Mouse (Mus musculus) spleen, postnatal 10 days (tissue): ENCODE measurements around the gene Kcnq5.
A peak's percentile ranks its signal among the peaks of the same experiment; 100 is the strongest.

Experiments used
- DNase-seq, 2 experiments: peaks; one replicate each; pipeline ENCODE4 v3.0.0; 2021 to 2022; ENCODE audit warnings: low spot score in 2 of 2

Gene Kcnq5

DNA sequence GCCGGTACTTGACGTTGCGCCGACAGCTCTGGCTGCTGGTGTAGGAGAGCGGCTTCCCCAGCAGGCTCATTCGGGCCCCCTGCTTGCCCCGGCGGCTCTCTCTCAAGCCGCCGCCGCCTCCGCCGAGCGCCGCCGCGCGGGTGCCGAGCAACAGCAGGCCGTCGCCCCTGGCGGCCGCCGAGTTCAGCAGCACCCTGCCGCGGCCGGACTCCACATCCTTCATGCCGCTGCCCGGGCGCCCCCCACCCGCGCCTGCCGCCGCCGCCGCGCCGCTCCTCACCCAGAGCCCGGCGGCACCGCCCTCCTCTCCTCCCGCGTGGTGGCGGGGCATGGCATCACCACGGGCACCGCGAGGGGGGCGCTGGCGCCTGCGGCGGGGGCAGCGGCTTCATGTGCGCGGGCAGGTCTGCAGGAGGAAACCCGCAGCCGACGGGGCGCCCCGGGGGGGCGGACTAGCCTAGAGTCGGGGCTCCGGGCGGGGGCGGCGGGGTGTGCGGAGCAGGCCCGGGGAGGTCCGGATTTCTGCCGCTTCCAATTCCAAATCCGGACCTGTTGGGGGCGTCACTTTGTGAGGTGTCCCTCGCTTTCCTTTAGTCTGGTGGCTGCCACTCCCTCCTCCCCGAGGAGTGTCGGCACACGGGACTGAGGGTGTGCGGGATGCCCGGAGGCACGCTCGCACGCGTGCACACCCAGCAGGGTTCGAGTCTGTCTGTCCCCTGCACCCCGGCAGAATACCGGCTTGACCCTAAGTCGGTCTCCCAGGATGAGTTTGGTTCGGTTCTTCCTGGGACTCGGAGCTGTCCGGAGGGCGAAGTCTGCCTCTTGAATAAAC, at the start of gene Kcnq5:
Gene Kcnq5, minus strand, starts transcription at position 692 of the 832 bp plus-strand sequence.
- peak; percentile 43 to 77 for DNase-seq

DNA sequence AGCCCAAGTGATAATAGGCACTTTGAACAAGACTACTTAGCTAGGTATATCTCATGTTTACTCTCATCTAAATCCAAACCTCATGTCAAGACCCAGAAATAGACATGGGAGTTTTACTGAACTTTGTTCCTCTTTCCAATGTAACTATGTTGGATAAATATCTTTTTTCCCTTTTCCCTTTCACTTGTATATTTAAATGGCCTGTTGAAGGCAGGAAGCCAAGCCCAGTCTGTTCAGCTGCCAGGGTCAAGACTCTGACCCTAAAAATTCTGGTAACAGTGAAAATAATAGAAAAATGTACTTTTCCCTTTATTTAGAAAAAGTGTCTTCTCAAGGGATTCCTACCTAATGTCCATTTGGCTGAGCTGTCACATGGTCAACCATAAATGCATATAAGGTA, 18.0 kb upstream of the Kcnq5 start:
- DNase-seq: no peak

- no peak for DNase-seq
Observed at GRCm38 (mm10) chr1:21979292-21979691, 17.6 kb upstream of the Kcnq5 start.

GRCm38 (mm10) chr1:21974040-21974439, 12.3 kb upstream of the Kcnq5 start:
- DNase-seq: no peak

GRCm38 (mm10) chr1:21967139-21967538, 5.4 kb upstream of the Kcnq5 start:
- DNase-seq: no peak

DNA sequence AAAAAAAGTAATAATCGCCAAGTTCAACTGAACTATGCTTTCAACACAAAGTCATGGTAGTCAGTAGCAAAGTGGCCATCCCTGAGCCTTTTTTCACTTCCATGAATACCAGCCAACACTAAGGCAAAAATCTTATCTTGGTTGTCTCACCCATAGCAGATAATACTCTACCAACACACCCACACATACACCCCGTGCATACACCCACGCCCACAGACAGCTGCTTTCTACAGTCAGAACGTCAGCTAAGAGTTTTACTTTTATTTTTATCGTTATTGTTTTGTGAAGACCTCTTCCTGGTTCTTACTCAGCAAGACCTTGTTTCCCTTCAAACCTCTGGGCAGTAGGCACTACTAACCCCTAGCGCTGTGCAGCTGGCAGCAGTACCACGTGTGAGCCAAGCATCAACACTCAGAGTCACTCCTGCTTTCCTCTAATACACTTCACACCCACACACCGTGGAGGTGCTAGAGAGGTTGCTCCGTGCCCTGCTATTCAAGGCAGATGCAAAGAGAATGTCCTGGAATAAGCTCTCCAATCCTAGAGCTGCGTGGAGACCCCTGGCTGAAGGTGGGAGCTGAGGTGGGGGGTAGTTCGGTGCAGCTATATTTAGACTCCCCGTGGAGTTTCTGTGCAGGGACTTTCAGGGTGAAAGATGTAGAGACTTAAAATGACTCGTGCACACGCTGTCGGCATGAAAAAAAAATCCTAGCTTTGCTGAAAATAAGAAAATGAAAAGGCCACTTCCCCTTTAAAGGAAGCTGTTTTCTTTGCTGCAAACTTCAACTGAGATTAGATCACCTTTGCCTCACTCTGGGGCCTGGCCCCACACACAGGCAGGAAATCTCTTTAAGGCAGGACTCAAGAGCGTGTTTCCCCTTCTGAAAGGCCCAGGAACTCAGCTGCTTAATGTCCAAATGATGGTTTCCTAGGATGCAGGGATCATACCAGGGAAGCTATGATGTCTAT, 1.4 kb upstream of the Kcnq5 start:
- peak; percentile 7 to 41 for DNase-seq

DNA sequence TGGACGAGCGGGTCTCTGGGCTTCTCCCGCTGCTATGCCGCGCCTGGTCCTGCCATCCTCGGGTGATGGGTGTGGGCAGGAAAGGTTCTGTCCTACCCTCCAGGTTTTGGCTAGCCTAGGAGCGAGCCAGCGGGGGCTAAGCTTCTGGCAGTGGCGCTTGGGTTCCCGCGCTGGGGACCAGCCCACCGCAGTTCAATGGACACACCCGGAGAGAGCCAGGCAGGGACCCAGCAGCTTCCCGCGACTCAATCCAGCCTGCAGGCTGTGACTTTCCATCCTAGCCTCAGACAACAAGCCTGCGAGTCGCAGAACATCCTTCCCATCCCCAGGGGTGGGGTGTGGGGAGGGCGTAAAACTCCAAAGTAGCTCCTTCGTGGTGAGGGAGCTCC, 335 bp upstream of the Kcnq5 start:
- DNase-seq: peak; percentile 16 to 21

GRCm38 (mm10) chr1:21960421-21961250, 1.1 kb downstream of the Kcnq5 start:
- peak; percentile 30 to 49 for DNase-seq

- DNase-seq: no peak
Observed at GRCm38 (mm10) chr1:21959648-21960285, 2.0 kb downstream of the Kcnq5 start.

- DNase-seq: no peak
Observed at GRCm38 (mm10) chr1:21958013-21958412, 3.7 kb downstream of the Kcnq5 start.

DNA sequence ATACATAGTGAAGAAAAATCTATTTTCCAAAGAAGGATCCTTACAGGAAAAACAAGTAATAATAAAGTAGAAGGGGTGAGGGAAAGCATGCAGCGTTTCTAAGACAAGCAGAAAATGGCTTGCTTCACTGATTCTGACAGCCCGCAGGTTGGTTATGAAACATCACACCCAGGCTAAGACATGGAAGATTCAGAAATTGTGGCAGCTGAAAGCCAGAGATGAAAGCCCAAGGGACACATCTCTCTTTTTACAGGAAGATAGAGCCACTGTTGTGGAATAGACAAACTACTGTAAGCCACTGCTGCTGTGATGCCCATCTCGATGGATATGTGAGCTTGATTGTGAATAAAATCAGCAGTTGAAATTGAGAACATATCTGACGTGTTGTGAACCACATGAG, 20.9 kb downstream of the Kcnq5 start:
- DNase-seq: no peak

DNA sequence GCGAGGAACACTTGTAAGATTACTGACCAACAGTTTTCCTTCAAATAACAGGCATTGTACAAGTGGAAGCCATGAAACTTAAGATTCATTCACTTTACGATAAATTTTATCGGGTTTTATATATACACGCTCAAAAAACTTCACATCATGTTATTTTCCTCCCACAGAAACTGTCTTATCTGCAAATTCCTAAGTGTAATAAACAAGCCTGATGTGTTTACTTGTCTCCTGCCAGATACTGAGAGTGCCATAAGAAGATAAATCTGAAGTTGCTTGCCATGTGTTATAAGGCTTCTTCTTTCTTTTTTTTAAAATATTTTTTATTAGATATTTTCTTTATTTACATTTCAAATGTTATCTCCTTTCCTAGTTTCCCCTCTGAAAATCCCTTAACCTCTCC, 34.6 kb downstream of the Kcnq5 start:
- no peak for DNase-seq

DNA sequence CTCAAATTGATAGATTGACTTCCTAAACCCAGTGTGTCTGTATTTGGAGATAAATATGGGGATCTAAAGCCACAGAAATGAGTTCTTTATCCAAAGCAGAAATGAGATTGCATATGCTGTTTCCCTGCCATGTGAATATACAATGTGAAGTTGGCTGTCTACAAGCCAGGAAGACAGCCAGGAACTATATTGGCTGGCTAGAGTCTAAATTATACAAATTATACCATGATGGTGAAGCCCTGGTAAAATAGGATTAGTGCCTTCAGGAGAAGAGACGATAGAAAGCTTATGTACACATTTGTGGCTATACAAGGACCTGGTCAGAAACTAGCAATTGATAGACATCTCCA, 38.5 kb downstream of the Kcnq5 start:
- DNase-seq: no peak

DNA sequence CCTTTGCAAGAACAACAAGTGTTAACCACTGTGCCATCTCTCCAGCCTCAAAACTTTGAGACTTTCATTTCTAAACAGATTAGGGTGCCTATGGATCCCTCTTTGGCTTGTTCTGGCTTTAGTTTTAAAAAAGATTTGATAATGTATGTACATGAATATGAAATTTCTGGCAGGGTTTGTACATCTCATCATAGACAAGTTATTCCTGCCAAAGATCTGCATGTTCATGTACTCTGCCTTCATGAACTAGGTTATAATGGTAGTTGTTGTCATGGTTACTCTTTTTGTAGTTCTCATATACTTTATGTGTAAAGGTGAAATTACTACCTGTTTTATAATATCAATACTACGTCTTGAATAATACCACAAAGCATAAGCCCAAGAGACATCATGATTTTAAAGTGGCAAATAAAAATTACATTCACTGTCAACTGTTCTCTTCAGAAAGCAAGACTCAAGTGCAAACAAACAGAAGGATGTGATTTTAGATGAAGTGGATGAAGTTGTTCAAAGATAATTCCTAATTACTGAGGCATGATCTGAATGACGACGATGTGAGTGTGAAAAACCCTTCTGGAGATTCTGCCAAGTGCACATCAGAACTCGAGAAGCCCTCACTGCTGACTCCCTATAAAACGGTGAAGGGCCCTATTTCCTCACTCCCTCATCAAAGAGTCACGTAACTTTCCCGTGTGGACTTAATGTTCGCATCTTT, 39.0 kb downstream of the Kcnq5 start:
- no peak for DNase-seq

GRCm38 (mm10) chr1:21919276-21919675, 42.5 kb downstream of the Kcnq5 start:
- DNase-seq: no peak

DNA sequence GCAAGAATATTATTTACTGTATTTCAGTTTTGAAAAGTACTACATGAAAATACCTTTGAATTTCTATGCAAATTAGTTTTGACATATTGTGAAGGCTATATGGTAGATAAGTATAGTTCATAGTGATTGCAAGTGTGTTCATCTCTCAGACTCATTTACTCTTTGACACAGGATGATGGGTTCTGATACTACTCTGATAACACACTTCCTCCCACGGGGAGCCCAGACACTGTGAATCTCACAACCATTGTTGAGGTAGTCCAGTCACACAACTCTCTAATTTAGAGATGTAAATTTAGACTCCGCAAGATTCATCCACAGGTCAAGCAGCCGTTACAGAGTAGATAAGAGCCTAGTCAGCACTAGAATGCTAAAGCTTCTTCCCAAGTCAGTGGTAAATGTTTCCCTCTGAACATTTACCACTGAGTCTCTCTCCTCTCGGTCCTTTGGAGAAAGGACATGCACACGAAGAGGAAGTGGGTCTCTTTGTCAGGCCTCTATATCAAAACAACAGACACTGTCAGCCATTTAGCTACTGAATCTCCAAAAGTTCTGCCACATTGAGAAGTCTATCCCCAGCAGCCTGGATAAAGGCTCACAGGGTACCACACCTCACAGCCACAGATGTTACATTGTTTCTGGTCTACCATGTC, 65.5 kb downstream of the Kcnq5 start:
- DNase-seq: no peak

DNA sequence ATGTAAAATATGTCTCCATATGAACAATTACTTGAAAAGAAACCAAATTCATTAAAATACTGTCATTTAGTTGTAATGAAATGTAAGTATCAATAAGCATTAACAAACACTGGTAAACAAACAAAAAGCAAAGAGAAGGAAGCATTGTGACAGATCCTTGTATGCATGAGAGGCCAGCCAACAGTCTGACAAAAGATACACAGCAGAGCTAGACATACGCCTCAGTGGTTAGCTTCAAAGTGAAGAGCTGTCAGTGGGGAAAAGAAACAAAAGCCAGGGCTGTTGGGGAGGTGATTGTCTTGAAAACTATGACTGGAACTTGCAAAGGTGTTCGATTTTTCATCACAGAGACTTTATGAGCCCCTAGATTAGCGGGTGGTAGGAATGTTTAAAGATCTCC, 78.0 kb downstream of the Kcnq5 start:
- DNase-seq: no peak

- no peak for DNase-seq
Observed at GRCm38 (mm10) chr1:21870889-21871288, 90.9 kb downstream of the Kcnq5 start.

DNA sequence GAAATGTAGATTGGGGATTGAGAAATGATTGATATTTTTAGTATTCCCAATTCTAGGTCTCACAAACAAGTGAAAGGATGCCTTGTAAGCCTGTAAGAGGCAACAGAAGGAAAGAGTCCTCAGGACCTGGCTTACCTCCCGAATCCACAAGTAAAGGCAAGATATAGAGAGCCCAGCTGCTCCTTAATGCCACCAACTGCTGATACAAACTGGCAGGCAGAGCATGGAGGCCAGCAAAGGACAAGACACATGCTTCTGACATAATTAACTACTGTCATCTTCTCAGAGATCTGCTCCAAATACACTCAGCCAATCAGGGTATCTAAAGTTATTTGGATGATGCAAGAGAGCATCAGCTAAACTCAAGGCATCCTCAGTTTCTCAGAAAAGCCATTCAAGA, 93.3 kb downstream of the Kcnq5 start:
- no peak for DNase-seq

- DNase-seq: no peak
Observed at GRCm38 (mm10) chr1:21856399-21856798, 105.3 kb downstream of the Kcnq5 start.
